Mouse (Mus musculus) neutrophil, adult 59 days (primary cell): ENCODE results near the gene Nktr. TPM values are rescaled to one million over a fixed set of nuclear protein-coding genes. Genes with fewer than 3 reads are reported as not detected.

Experiments
- total RNA-seq, 2 experiments: library from RNA; stranded (reverse); gene quantifications; 1 replicate in 1 of 2; 2 replicates in 1 of 2; pipeline ENCODE4 v1.2.4; 2023

Nktr gene
- 100 to 1,000 TPM; 174 to 197 TPM for total RNA-seq

DNA sequence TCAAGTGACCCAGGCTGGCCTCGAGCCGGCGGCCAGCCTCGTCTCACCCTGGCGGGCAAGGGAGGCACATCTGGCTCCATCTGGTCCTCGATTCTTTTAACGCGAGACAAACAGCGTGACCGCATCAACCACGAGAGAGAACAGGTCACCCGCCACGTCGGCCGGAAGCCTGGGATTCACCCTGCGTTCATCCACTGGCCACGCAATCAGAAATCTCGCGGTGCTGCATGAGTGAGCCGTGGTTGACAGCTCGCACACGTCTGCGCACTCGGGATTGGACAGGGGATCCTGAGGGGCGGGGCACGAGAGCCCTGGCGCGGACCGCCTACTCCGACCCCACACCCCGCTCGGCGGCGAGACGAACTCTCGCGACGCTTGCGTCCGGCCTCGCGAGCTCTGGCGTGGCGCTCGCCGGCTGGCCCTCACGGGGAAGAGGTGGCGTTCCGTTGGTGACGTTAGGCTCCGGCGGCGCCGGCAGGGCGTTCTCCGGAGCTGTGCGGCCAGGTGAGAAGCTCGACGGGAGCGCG, at the start of gene Nktr:
Gene Nktr, plus strand, starts transcription at position 378 of the 527 bp plus-strand sequence.

DNA sequence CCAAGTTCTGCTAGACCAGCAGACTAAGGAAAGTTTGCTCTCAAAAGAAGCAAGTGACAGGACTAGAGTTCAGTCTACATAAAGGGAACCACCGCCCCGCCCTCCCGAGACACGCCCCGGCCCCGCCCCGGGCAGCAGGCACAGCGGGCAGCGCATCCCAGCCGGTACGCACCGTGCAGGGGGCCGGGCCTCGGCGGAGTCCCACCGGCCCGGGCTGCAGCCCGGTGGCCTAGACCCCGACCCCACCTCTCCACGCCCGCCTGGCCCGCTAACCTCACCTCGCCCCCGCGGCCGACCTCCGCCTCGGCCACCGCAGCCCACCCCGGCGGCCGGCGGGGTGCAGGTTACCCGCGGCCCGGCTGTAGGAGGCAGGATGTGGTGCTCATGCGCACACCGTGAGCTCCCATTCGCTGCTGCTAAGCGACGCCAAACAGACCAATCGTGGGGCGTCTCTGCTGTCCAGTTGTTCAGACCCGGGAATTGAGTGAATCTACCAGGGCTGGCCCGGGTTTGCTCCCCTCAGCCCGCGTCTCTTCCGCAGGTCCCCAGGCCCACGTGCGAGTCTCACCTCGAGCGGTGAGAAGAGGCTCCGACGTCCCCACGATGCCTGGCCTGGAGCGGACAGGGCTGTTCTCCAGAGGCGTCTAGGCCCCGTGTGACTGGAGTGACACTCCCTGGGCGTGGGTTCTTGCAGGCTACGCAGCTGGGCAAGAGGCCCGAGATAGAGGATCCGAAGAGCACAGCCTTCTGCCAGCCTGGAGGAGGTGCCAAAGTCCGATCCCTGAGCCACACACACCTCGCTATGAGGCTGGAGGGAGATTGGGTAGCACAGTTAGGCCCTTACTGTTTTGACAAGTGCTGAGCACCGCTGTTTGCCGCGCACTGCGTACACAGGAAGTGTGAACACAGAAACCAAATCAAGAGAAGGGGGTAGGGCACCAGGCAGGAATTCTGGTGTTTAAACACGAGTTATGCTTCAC, 14.0 kb upstream of the Nktr start, which contains the start of gene Sec22c:
Gene Sec22c, minus strand, starts transcription at position 845 of the 980 bp plus-strand sequence.

DNA sequence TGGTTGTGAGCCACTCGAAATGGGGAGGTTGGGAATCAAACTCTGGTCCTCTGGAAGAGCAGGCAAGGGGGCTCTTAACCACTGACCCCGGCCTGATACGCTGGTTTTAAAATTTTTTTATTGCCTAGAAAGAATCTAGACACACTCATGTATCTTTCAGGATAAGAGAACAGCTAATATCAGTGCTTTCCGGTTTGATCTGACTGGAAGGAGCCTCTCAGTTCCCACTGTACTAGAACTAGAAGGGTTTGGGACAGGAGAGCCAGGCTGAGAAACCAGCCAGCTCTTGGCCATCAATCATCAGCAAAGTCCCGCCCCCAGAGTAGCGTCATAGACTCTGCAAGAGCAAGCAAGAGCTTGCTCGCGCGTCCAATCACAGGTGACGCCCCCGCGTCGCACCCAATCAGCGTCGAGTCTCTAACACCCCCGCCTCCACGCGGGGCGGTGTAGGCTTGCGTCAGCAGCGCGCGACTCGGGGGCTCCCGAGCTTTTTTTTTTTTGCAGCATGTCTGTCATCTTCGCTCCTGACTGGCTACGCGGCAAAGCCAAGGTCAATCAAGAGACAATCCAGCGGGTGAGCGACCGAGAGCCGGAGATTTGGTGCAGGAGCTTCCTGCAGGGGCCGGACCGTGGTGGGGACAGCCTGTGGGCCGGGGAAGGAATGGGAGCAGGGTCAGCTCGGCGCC, 8.9 kb upstream of the Nktr start, which contains the start of gene Ss18l2:
Gene Ss18l2, plus strand, starts transcription at position 432 of the 686 bp plus-strand sequence.

DNA sequence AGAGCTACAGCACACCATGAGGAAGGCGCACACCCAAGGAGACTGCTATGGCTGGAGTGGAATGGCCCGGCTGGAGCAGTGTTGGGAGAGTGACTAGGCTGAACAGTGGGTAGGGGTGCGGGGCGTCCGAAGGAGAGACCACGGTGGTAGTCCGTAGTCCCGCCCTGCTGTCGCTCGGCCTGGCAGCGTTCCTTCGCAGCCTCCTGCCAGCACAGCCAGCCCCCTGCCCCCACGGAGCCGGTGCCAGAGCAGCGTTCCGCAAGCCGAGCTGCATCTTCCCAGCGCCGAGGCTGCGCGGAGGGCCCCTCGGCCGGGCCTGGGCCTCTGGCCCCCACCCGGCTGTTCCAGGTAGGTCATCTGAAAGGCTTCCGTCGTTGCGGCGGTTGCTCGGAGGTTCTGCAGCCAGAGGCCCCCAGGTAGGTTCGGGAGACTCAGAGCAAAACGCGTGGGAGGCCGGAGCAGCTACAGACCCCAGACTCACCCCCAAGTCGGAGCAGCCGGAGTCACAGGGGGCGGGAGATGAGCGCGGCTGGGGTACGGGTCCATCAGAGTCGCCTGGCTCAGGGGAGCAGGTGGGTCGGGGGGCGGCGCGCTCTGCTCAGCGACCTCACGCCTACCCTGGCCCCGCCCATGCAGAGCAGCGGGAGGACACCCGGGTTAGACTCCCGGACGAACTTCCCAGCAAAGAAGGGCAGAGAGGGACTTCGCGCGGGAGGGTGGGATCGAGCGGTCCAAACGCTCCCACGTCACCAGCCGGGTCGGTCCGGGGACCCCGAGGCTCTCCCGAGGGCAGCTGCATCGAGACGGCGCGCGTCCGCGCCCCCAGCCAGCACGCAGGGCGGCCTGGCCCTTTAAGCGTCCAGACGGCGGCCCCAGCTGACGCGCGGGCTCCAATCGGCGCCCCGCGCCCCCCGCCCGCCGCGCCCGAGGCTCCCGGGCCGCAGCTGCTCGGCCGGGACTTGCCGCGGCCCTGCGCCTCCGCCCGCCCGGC, 40.4 kb downstream of the Nktr start, which contains the start of gene Zfp651:
Gene Zfp651, plus strand, starts transcription at position 240 of the 991 bp plus-strand sequence.

DNA sequence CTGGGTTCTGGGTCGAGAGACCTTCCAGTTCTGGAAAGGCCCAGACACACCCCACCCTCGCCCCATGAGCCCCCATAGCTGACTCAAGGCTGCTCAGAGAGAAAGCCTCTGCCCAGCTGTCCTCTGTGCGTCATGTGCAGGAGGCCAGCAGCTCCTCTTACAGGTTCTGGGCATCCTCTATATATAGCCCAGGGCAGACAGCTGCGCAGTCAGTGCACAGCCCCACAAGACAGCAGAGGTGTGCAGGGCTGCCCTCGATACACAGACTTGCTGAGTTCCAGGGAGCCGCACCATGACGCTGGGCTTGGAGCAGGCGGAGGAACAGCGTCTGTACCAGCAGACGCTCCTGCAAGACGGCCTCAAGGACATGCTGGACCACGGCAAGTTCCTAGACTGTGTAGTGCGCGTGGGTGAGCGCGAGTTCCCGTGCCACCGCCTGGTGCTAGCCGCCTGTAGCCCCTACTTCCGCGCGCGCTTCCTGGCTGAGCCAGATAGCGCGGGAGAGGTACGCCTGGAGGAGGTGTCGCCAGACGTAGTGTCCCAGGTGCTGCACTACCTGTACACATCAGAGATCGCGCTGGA, 58.6 kb downstream of the Nktr start, which contains the start of gene Klhl40:
Gene Klhl40, plus strand, starts transcription at position 124 of the 582 bp plus-strand sequence.

DNA sequence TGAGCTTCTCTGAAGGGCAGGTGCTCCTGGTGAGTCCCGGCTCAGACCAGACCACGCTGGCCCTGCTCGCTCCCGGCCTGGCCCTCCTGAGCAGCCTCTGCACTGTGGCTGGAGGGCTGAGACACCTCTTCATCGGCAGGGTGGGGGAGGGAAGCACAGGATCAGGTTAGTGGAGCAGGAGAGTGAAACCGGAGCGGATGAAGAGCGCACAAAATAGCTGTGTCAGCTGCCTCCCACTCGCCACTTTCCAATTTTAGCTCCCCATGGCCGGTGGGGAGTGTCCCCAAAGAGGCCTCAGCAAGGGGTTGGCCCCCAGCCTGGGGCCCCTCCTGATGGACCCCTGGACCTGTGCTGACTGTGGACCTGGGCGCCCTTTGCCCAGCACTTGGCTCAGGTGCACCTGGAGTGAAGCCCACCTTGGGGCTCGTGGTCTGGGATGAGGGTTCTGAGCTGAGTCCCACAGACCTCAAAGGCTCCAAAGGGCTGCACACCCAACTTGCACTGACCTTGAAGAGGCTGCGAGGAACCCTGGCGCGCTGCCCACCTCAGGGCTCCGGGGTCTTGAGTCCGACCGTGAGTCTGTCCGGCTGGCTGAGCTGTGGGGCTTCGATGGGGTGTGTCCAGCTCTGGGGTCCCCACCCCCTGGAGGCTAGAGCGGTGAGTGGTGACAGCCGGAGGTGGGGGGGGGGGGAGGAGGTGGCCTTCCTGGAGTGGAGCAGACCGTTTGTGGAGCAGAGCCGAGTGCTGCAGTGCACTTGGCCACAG, 73.0 kb downstream of the Nktr start, which contains the start of gene Hhatl:
Gene Hhatl, minus strand, starts transcription at position 751 of the 765 bp plus-strand sequence.

Other genes starting within 250 kb of the Nktr start
- gene Cck, start 223.5 kb upstream of the Nktr start, total RNA-seq = not detected
- not detected for gene Lyzl4, start 77.1 kb upstream of the Nktr start, total RNA-seq
- gene Vipr1, start 76.5 kb upstream of the Nktr start, total RNA-seq = 1 to 10 TPM in 1 of 2 experiments, under 1 TPM in 1; 0.33 to 1.7 TPM
- gene Sec22c, start 13.7 kb upstream of the Nktr start, total RNA-seq = 10 to 100 TPM; 28.1 to 36.0 TPM
- 10 to 100 TPM; 16.4 to 21.6 TPM for gene Ss18l2, start 8.8 kb upstream of the Nktr start, total RNA-seq
- gene Zfp651, start 40.2 kb downstream of the Nktr start, total RNA-seq = under 1 TPM; 0.24 to 0.29 TPM
- gene Klhl40, start 58.4 kb downstream of the Nktr start, total RNA-seq = not detected
- not detected for gene Hhatl, start 73.3 kb downstream of the Nktr start, total RNA-seq
- gene Ccdc13, start 120.3 kb downstream of the Nktr start, total RNA-seq = under 1 TPM in 1 of 2 experiments, not detected in 1; 0.15 TPM
- 10 to 100 TPM; 31.9 to 32.1 TPM for gene Higd1a, start 139.2 kb downstream of the Nktr start, total RNA-seq
- gene Ackr2, start 179.2 kb downstream of the Nktr start, total RNA-seq = not detected
- under 1 TPM in 1 of 2 experiments, not detected in 1; 0.18 TPM for gene Cyp8b1, start 197.1 kb downstream of the Nktr start, total RNA-seq
- gene Fam198a, start 231.8 kb downstream of the Nktr start, total RNA-seq = under 1 TPM in 1 of 2 experiments, not detected in 1; 0.35 TPM